Mouse (Mus musculus) lung, postnatal 0 days (tissue): Measurements from ENCODE around the gene Sh3rf1.

ENCODE experiments used
- CTCF ChIP-seq: IDR thresholded peaks from 2 replicates; pipeline ENCODE4 v1.5.1; 2016; ENCODE audit warnings: antibody characterized with exemption, mild to moderate bottlenecking
- EP300 ChIP-seq: IDR thresholded peaks from 2 replicates; pipeline ENCODE4 v1.6.1; 2016; ENCODE audit warnings: antibody characterized with exemption, mild to moderate bottlenecking, control low read depth

GRCm38 (mm10) chr8:61390307-61391057, 166.8 kb downstream of the Sh3rf1 start:
- no peak for TF ChIP-seq CTCF
- no peak for TF ChIP-seq EP300
